Mouse (Mus musculus) kidney, adult 2 months (tissue): ENCODE results near the gene Slamf9.

Experiments
- CTCF ChIP-seq: fragments of 200-500 bp; conservative IDR thresholded peaks from 2 replicates; pipeline ENCODE4 v1.5.1; 2011; ENCODE audit warnings: low read depth, mild to moderate bottlenecking, control low read depth, low read length, moderate library complexity, mixed read lengths; ENCODE audit not compliant: insufficient read depth, insufficient read length
- POLR2A ChIP-seq: fragments of 200-500 bp; IDR thresholded peaks from one replicate; pipeline ENCODE4 v1.6.1; 2011; ENCODE audit warnings: low read depth, low read length, control low read depth

DNA sequence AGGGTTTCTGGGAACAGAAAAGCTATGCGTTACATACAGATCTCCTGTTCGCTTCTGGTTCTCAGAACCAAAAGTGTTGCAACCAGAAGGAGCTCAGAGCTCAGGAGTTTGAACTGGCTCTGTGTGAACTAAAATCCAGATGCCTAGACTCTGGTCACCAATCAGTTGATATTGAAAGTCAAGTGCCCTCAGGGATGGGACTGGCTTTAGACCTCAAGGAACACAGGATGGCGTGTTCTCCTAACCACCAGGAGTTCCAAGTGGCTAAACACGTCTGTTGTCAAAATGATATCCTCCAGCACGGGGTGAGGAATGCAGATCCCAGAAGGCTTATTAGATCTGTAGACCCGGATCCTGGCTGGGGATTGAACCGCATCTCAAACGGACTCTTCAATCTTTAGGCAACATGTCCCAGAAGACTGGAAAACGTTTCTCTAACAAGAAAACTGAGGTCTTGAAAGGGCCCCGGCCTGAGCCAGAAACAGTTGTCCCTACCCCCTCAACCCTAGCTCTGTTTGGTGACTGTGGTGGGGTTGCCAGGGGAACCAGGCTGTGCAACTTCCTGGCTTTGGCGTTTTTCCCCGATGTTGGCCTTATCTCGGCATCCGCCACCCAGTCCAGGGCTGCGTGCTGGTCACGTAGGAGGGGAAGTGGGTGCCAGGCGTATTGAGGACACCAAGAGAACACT, 38.5 kb downstream of the Slamf9 start:
- no peak for TF ChIP-seq CTCF
- TF ChIP-seq POLR2A: no peak
